Mouse (Mus musculus) liver, postnatal 0 days (tissue): Measurements from ENCODE around the gene Ddx1.

Source experiments
- CTCF ChIP-seq: sonication (generic); IDR thresholded peaks from 2 replicates; pipeline ENCODE4 v1.5.1; 2016; ENCODE audit warnings: antibody characterized with exemption, low read depth
- EP300 ChIP-seq: IDR thresholded peaks from 2 replicates; pipeline ENCODE4 v1.6.1; 2016; ENCODE audit warnings: antibody characterized with exemption, low read depth, mild to moderate bottlenecking

- TF ChIP-seq CTCF (no peak), EP300 (no peak)
Measured at GRCm38 (mm10) chr12:13182220-13182619, 66.8 kb downstream of the Ddx1 start.
